Mouse (Mus musculus): ENCODE measurements around the gene Syf2. TPM values are rescaled to one million over a fixed set of nuclear protein-coding genes. Genes with fewer than 3 reads are reported as not detected.
A peak's percentile ranks its signal among the peaks of the same experiment; 100 is the strongest.
"Not testable (repeated sequence)": the region's sequence is repeated elsewhere in the genome, so short reads cannot be mapped to it uniquely, and the experiment has no call there.

The Syf2 gene
- polyA plus RNA-seq, 1 experiment: 9.2 TPM

GRCm38 (mm10) chr4:134903046-134903445, 27.7 kb upstream of the Syf2 start:
- WGBS: 86% methylated on average over 6 of the region's 7 CpGs

GRCm38 (mm10) chr4:134911406-134911805, 19.3 kb upstream of the Syf2 start:
- WGBS: over 99% methylated on average over 8 of the region's 8 CpGs
- H3K27me3 ChIP-seq (ENCODE audit: control insufficient read depth, insufficient read depth, low read length); H3K4me3 ChIP-seq (ENCODE audit: low read depth, low read length); H3K4me1 ChIP-seq (ENCODE audit: control insufficient read depth, insufficient read depth, insufficient read length, low read length); H3K27ac ChIP-seq (ENCODE audit: insufficient read depth, low read depth, low read length): not testable (repeated sequence)
- H3K36me3 ChIP-seq (ENCODE audit: control insufficient read depth, insufficient read depth, low read length): peaks cover 34% of the 10 kb centered on the region

More at GRCm38 (mm10) chr4:134903046-134903445, 27.7 kb upstream of the Syf2 start:
- no peak overlapping the region for H3K4me3 ChIP-seq (ENCODE audit: low read depth, low read length)
- H3K4me1 ChIP-seq (ENCODE audit: control insufficient read depth, insufficient read depth, insufficient read length, low read length): no peaks in the 10 kb centered on the region
- peaks cover 81% of the 10 kb centered on the region for H3K36me3 ChIP-seq (ENCODE audit: control insufficient read depth, insufficient read depth, low read length)
- no peak overlapping the region for H3K27ac ChIP-seq (ENCODE audit: insufficient read depth, low read depth, low read length)
- TF ChIP-seq POLR2A (IDR thresholded peaks at IDR 0.05; ENCODE audit: low read depth, low read length) (no peak), CTCF (IDR thresholded peaks at IDR 0.05; ENCODE audit: extremely low read depth, insufficient read length, insufficient replicate concordance, low read depth, low read length) (no peak)
- H3K27me3 ChIP-seq (ENCODE audit: control insufficient read depth, insufficient read depth, low read length): no peaks in the 10 kb centered on the region

DNA sequence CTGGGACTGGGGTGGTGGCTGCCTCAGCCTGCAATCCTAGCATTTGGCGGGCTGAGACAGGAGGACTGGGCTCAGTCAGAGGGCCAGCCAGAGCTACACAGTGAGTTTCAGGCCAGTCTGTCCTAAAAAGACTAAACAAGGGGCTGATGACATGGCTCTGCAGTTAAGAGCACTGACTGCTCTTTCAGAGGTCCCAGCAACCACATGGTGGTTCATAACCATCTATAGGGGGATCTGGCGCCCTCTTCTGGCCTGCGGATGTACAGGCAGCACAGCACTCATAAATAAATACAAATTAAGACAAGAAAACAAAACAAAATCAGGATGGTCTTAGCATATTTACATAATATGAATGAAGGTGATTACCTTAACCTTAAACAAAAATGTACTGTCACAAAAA, 17.3 kb upstream of the Syf2 start:
- 35% methylated on average over 3 of the region's 3 CpGs for whole genome bisulfite sequencing
- Histone ChIP-seq H3K4me3 (ENCODE audit: low read depth, low read length) (no peak overlapping the region), H3K36me3 (ENCODE audit: control insufficient read depth, insufficient read depth, low read length) (peaks cover 16% of the 10 kb centered on the region), H3K27me3 (ENCODE audit: control insufficient read depth, insufficient read depth, low read length) (no peaks in the 10 kb centered on the region), H3K4me1 (ENCODE audit: control insufficient read depth, insufficient read depth, insufficient read length, low read length) (peaks cover 8% of the 10 kb centered on the region; the same call in 1 of the 2 replicates), H3K27ac (ENCODE audit: insufficient read depth, low read depth, low read length) (no peak overlapping the region)
- TF ChIP-seq POLR2A (IDR thresholded peaks at IDR 0.05; ENCODE audit: low read depth, low read length) (no peak), CTCF (IDR thresholded peaks at IDR 0.05; ENCODE audit: extremely low read depth, insufficient read length, insufficient replicate concordance, low read depth, low read length) (peak; percentile 76; the same call in 1 of the 2 replicates)

DNA sequence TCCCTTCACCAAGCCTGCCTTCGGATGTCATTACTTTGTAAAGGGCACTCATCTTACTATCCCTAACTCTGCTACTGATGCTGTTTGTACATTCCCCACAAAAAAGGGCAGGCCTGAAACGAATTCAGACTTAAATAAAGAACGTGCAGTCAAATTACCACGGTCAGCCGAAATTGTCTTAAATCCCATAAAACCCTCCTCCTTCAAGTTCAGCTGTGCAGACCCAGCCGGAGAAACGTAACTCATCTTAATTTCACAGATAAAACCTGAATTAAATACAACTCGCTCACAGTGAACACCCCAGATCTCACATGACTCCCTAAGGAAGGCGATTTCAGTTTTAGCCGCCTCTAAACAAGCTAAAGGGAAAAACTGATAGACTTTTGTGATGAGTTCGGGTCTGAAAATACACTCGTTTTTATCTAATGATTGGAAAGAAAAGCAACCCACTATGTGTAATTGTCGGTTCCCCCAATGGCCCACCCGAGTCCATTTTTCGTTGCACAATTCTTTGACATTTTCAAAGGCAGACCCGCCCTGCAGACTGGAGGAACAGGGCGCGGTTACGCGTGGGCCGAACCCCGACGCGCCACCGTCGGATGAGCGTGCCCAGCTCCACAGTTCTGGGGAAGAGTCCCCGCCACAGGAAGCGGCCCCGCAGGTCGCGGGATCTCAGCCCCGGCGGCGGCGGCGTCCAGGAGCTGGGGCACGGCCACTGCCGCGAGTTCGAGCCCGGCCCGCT, 16.4 kb upstream of the Syf2 start:
- Histone ChIP-seq H3K27me3 (ENCODE audit: control insufficient read depth, insufficient read depth, low read length) (no peaks in the 10 kb centered on the region), H3K36me3 (ENCODE audit: control insufficient read depth, insufficient read depth, low read length) (peaks cover 8% of the 10 kb centered on the region), H3K4me3 (ENCODE audit: low read depth, low read length) (peak overlapping the region; percentile 72), H3K27ac (ENCODE audit: insufficient read depth, low read depth, low read length) (peak overlapping the region; percentile 85), H3K4me1 (ENCODE audit: control insufficient read depth, insufficient read depth, insufficient read length, low read length) (peaks cover 9% of the 10 kb centered on the region; the same call in 1 of the 2 replicates)
- WGBS: under 1% methylated on average over 43 of the region's 43 CpGs
- TF ChIP-seq CTCF (IDR thresholded peaks at IDR 0.05; ENCODE audit: extremely low read depth, insufficient read length, insufficient replicate concordance, low read depth, low read length) (no peak), POLR2A (IDR thresholded peaks at IDR 0.05; ENCODE audit: low read depth, low read length) (no peak)

- peaks cover 9% of the 10 kb centered on the region; the same call in 1 of the 2 replicates for H3K4me1 ChIP-seq (ENCODE audit: control insufficient read depth, insufficient read depth, insufficient read length, low read length)
- H3K36me3 ChIP-seq (ENCODE audit: control insufficient read depth, insufficient read depth, low read length): peaks cover 6% of the 10 kb centered on the region; the same call in 1 of the 2 replicates
- H3K27ac ChIP-seq (ENCODE audit: insufficient read depth, low read depth, low read length): peak within 1 kb of the TSS; percentile 85
- peak within 1 kb of the TSS; percentile 72 for H3K4me3 ChIP-seq (ENCODE audit: low read depth, low read length)
- WGBS: under 1% methylated on average over 25 of the region's 25 CpGs
- no peaks in the 10 kb centered on the region for H3K27me3 ChIP-seq (ENCODE audit: control insufficient read depth, insufficient read depth, low read length)
- TF ChIP-seq CTCF (IDR thresholded peaks at IDR 0.05; ENCODE audit: extremely low read depth, insufficient read length, insufficient replicate concordance, low read depth, low read length): no peak
- peak; percentile 73 for TF ChIP-seq POLR2A (IDR thresholded peaks at IDR 0.05; ENCODE audit: low read depth, low read length)
Observed at GRCm38 (mm10) chr4:134914864-134915209, 15.9 kb upstream of the Syf2 start, which contains the start of gene Tmem50a. TSS of gene Tmem50a (minus strand) at chr4:134915024.

DNA sequence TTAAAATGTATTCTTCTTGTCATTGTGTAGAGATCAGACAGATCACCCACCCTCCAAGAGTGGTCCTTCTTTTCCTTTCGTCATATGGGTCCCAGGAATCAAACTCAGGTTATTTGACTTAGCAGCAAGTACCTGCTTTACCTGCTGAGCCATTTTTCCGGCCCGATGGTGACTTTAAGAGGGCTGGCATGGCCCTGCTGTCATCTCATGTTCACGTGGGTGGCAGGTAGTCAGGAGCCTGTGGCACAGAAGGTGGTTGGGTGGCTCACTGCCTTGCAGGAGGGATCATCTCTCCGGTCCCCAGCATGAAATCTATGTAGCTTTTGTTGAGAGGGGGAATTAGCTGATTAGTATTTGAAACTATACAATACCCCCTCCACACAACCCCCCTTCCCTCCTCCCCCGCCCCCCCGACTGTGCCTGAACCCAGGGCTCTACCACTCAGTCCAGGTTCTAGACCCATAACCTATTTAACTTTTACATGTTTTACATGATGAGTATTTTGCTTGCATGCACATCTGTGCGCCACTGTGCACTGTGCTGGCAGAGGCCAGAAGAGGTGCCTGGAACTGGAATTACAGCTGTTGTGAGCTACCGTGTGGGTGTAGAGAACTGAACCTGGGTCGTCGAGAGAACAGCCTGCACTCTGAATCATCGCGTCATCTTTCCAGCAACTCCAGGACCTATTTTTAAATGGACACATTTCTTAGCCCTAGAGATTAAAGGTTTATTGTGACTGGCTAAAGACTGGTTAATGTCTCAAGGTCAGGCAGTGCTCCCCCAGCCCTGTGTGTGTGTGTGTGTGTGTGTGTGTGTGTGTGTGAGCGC, 15.3 kb upstream of the Syf2 start:
- H3K27ac ChIP-seq (ENCODE audit: insufficient read depth, low read depth, low read length): peak overlapping the region; percentile 85
- 59% methylated on average over 14 of the region's 14 CpGs for WGBS
- peaks cover 9% of the 10 kb centered on the region; the same call in 1 of the 2 replicates for H3K4me1 ChIP-seq (ENCODE audit: control insufficient read depth, insufficient read depth, insufficient read length, low read length)
- H3K36me3 ChIP-seq (ENCODE audit: control insufficient read depth, insufficient read depth, low read length): peaks cover 6% of the 10 kb centered on the region; the same call in 1 of the 2 replicates
- TF ChIP-seq CTCF (IDR thresholded peaks at IDR 0.05; ENCODE audit: extremely low read depth, insufficient read length, insufficient replicate concordance, low read depth, low read length) (no peak), POLR2A (IDR thresholded peaks at IDR 0.05; ENCODE audit: low read depth, low read length) (no peak)
- no peak overlapping the region for H3K4me3 ChIP-seq (ENCODE audit: low read depth, low read length)
- H3K27me3 ChIP-seq (ENCODE audit: control insufficient read depth, insufficient read depth, low read length): no peaks in the 10 kb centered on the region

DNA sequence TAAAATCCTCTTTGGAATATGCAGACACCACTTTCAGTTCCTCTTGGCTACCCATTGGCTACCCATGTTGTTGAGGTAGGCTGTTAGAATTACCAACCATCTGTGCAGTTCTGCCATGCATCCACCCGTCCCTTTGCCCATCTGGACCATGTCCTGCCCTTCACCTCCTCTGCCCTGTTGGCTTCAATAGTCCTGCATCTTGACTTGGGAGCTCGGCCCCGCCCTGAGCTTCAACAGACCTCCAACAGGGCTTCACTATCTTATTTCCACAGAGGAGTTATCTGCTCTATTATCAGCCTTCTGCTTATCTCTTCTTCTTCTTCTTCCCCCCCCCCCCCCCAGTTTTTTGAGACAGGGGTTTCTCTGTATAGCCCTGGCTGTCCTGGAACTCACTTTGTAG, 13.5 kb upstream of the Syf2 start:
- no peak for TF ChIP-seq CTCF (IDR thresholded peaks at IDR 0.05; ENCODE audit: extremely low read depth, insufficient read length, insufficient replicate concordance, low read depth, low read length)
- WGBS: 62% methylated on average over 3 of the region's 3 CpGs
- H3K27ac ChIP-seq (ENCODE audit: insufficient read depth, low read depth, low read length): no peak overlapping the region
- H3K27me3 ChIP-seq (ENCODE audit: control insufficient read depth, insufficient read depth, low read length): no peaks in the 10 kb centered on the region
- peaks cover 11% of the 10 kb centered on the region; the same call in 1 of the 2 replicates for H3K4me1 ChIP-seq (ENCODE audit: control insufficient read depth, insufficient read depth, insufficient read length, low read length)
- no peaks in the 10 kb centered on the region for H3K36me3 ChIP-seq (ENCODE audit: control insufficient read depth, insufficient read depth, low read length)
- no peak overlapping the region for H3K4me3 ChIP-seq (ENCODE audit: low read depth, low read length)
